Mouse (Mus musculus) neural tube, embryonic 12.5 days (tissue): ENCODE data around the gene Tbc1d16. TPM values are rescaled to one million over a fixed set of nuclear protein-coding genes. Genes with fewer than 3 reads are reported as not detected.
"Not testable (repeated sequence)": the region's sequence is repeated elsewhere in the genome, so short reads cannot be mapped to it uniquely, and the experiment has no call there.

Experiments
- ATAC-seq: fragments of 200-750 bp; cut with Nextera tagmentation; 2 replicates; pipeline ENCODE4 v1.8.0; 2017; ENCODE audit warnings: low read depth, mild to moderate bottlenecking, moderate TSS enrichment, moderate library complexity; ENCODE audit not compliant: low FRiP score
- H3K27ac ChIP-seq: fragments of 300-500 bp; sonication (generic); 2 replicates; pipeline ENCODE4 v1.5.1; 2016
- H3K27me3 ChIP-seq: fragments of 300-500 bp; sonication (generic); replicated peaks from 2 replicates; pipeline ENCODE4 v1.6.1; 2016; ENCODE audit warnings: mild to moderate bottlenecking
- H3K36me3 ChIP-seq: fragments of 300-500 bp; sonication (generic); 2 replicates; pipeline ENCODE4 v1.6.1; 2016; ENCODE audit warnings: mild to moderate bottlenecking
- H3K4me1 ChIP-seq: fragments of 300-500 bp; sonication (generic); 2 replicates; pipeline ENCODE4 v1.6.1; 2016
- H3K4me2 ChIP-seq: fragments of 300-500 bp; sonication (generic); replicated peaks from 2 replicates; pipeline ENCODE4 v1.6.1; 2016; ENCODE audit warnings: mild to moderate bottlenecking
- H3K4me3 ChIP-seq: fragments of 300-500 bp; sonication (generic); 2 replicates; pipeline ENCODE4 v1.5.1; 2016
- H3K9ac ChIP-seq: fragments of 300-500 bp; sonication (generic); 2 replicates; pipeline ENCODE4 v1.6.1; 2016; ENCODE audit warnings: mild to moderate bottlenecking
- H3K9me3 ChIP-seq: fragments of 300-500 bp; sonication (generic); 2 replicates; pipeline ENCODE4 v1.6.1; 2016; ENCODE audit warnings: mild to moderate bottlenecking
- WGBS: fragments of 180-500 bp; shearing (Covaris S2); methylation state at CpG from one replicate; pipeline ENCODE4 v1.1.7; 2016; 5-methylcytosine and 5-hydroxymethylcytosine counted together
- polyA plus RNA-seq: library from polyadenylated mRNA; unstranded; fragments of >200 nt; fragmentation: Nextera tagmentation; extraction: Ambion mirVana; gene quantifications from 2 replicates; pipeline ENCODE4 v1.2.1, GENCODE M21; 2016

Tbc1d16 gene
- polyA plus RNA-seq: 26.0 and 38.1 TPM in 2 replicates

- under 1% methylated on average over 66 of the region's 66 CpGs for WGBS
- peak; percentile 83 for ATAC-seq
- peak within 1 kb of the TSS; percentile 79 for H3K27ac ChIP-seq
- peaks cover 53% of the 10 kb centered on the region for H3K4me1 ChIP-seq
- H3K4me2 ChIP-seq: peak within 1 kb of the TSS; percentile 95
- peak within 1 kb of the TSS; percentile 71 for H3K4me3 ChIP-seq
- H3K9ac ChIP-seq: peak within 1 kb of the TSS; percentile 87
- H3K36me3 ChIP-seq: peaks cover 5% of the 10 kb centered on the region; the same call in 1 of the 2 replicates
- H3K9me3 ChIP-seq: no peaks in the 10 kb centered on the region
- H3K27me3 ChIP-seq: no peaks in the 10 kb centered on the region
Observed at GRCm38 (mm10) chr11:119228091-119228781, at the start of gene Tbc1d16, which contains the start of gene Ccdc40. Gene Tbc1d16, minus strand, starts transcription at chr11:119228499. Gene Ccdc40, plus strand, starts transcription at chr11:119228572.

- ATAC-seq: no peak
- Histone ChIP-seq H3K27ac (no peak overlapping the region), H3K36me3 (peaks cover 38% of the 10 kb centered on the region), H3K4me3 (no peak overlapping the region), H3K9me3 (no peaks in the 10 kb centered on the region), H3K9ac (no peak overlapping the region), H3K4me2 (no peak overlapping the region), H3K4me1 (peaks cover 6% of the 10 kb centered on the region), H3K27me3 (no peaks in the 10 kb centered on the region)
- whole genome bisulfite sequencing: 85% methylated on average over 8 of the region's 8 CpGs
Observed at GRCm38 (mm10) chr11:119273186-119273930, 45.1 kb upstream of the Tbc1d16 start.

- not testable (repeated sequence) for H3K27me3 ChIP-seq, ATAC-seq, H3K4me2 ChIP-seq, H3K9ac ChIP-seq, H3K27ac ChIP-seq, H3K4me3 ChIP-seq, H3K9me3 ChIP-seq
- Histone ChIP-seq H3K4me1 (peaks cover 11% of the 10 kb centered on the region), H3K36me3 (peaks cover 35% of the 10 kb centered on the region)
- WGBS: 54% methylated on average over 3 of the region's 3 CpGs
Observed at GRCm38 (mm10) chr11:119272492-119272891, 44.2 kb upstream of the Tbc1d16 start.

GRCm38 (mm10) chr11:119268557-119269195 lies 40.4 kb upstream of the Tbc1d16 start:
- Histone ChIP-seq H3K27me3 (no peaks in the 10 kb centered on the region), H3K4me2 (peak overlapping the region; percentile 87), H3K36me3 (peaks cover 22% of the 10 kb centered on the region), H3K4me1 (peaks cover 11% of the 10 kb centered on the region), H3K27ac (no peak overlapping the region), H3K9me3 (no peaks in the 10 kb centered on the region), H3K4me3 (peak overlapping the region; percentile 62; the same call in 1 of the 2 replicates), H3K9ac (peak overlapping the region; percentile 66)
- no peak for ATAC-seq
- 82% methylated on average over 16 of the region's 16 CpGs for WGBS

- peaks cover 19% of the 10 kb centered on the region for H3K36me3 ChIP-seq
- peak; percentile 79 for ATAC-seq
- peaks cover 11% of the 10 kb centered on the region for H3K4me1 ChIP-seq
- H3K9ac ChIP-seq: peak within 1 kb of the TSS; percentile 66
- H3K9me3 ChIP-seq: no peaks in the 10 kb centered on the region
- WGBS: 6% methylated on average over 52 of the region's 52 CpGs
- no peaks in the 10 kb centered on the region for H3K27me3 ChIP-seq
- H3K4me2 ChIP-seq: peak within 1 kb of the TSS; percentile 87
- peak within 1 kb of the TSS; percentile 62 for H3K4me3 ChIP-seq
- H3K27ac ChIP-seq: no peak within 1 kb of the TSS
Observed at GRCm38 (mm10) chr11:119267768-119268556, 39.7 kb upstream of the Tbc1d16 start, which contains the start of gene Gaa. Gene Gaa, plus strand, starts transcription at chr11:119267887.

- Histone ChIP-seq H3K4me3 (no peak overlapping the region), H3K27ac (no peak overlapping the region), H3K4me1 (peaks cover 11% of the 10 kb centered on the region), H3K27me3 (no peaks in the 10 kb centered on the region), H3K4me2 (peak overlapping the region; percentile 87), H3K9me3 (no peaks in the 10 kb centered on the region), H3K9ac (no peak overlapping the region; the same call in 1 of the 2 replicates), H3K36me3 (peaks cover 16% of the 10 kb centered on the region)
- 57% methylated on average over 6 of the region's 6 CpGs for WGBS
- ATAC-seq: peak; percentile 38; the same call in 1 of the 2 replicates
Observed at GRCm38 (mm10) chr11:119267241-119267674, 39.0 kb upstream of the Tbc1d16 start.

GRCm38 (mm10) chr11:119265811-119266210 lies 37.5 kb upstream of the Tbc1d16 start:
- no peak for ATAC-seq
- WGBS: 80% methylated on average over 7 of the region's 7 CpGs
- no peak overlapping the region for H3K4me2 ChIP-seq
- no peaks in the 10 kb centered on the region for H3K9me3 ChIP-seq
- H3K4me3 ChIP-seq: no peak overlapping the region
- no peak overlapping the region for H3K27ac ChIP-seq
- H3K4me1 ChIP-seq: peaks cover 11% of the 10 kb centered on the region
- no peaks in the 10 kb centered on the region for H3K27me3 ChIP-seq
- H3K9ac ChIP-seq: no peak overlapping the region
- peaks cover 16% of the 10 kb centered on the region for H3K36me3 ChIP-seq

- no peak overlapping the region for H3K4me2 ChIP-seq
- H3K9ac ChIP-seq: no peak overlapping the region
- no peak overlapping the region for H3K4me3 ChIP-seq
- H3K27ac ChIP-seq: no peak overlapping the region
- no peak for ATAC-seq
- H3K9me3 ChIP-seq: no peaks in the 10 kb centered on the region
- no peaks in the 10 kb centered on the region for H3K27me3 ChIP-seq
- peaks cover 11% of the 10 kb centered on the region for H3K4me1 ChIP-seq
- peaks cover 18% of the 10 kb centered on the region for H3K36me3 ChIP-seq
- 97% methylated on average over 13 of the region's 13 CpGs for WGBS
Observed at GRCm38 (mm10) chr11:119264413-119264812, 36.1 kb upstream of the Tbc1d16 start.

- Histone ChIP-seq H3K27ac (no peak overlapping the region), H3K27me3 (no peaks in the 10 kb centered on the region), H3K36me3 (peaks cover 21% of the 10 kb centered on the region), H3K9ac (no peak overlapping the region), H3K4me1 (no peaks in the 10 kb centered on the region), H3K4me2 (no peak overlapping the region), H3K4me3 (no peak overlapping the region), H3K9me3 (no peaks in the 10 kb centered on the region)
- ATAC-seq: no peak
- 89% methylated on average over 8 of the region's 8 CpGs for WGBS
Observed at GRCm38 (mm10) chr11:119259977-119260376, 31.7 kb upstream of the Tbc1d16 start.

GRCm38 (mm10) chr11:119258572-119259322 lies 30.4 kb upstream of the Tbc1d16 start:
- H3K27ac ChIP-seq: no peak overlapping the region

GRCm38 (mm10) chr11:119258216-119258571 lies 29.9 kb upstream of the Tbc1d16 start:
- peak overlapping the region; percentile 14 for H3K4me3 ChIP-seq

More at GRCm38 (mm10) chr11:119258572-119259322, 30.4 kb upstream of the Tbc1d16 start:
- peak overlapping the region; percentile 14 for H3K4me3 ChIP-seq
- H3K27me3 ChIP-seq: no peaks in the 10 kb centered on the region
- H3K4me2 ChIP-seq: peak overlapping the region; percentile 49
- WGBS: 69% methylated on average over 23 of the region's 23 CpGs
- no peak overlapping the region for H3K9ac ChIP-seq
- no peak for ATAC-seq
- H3K4me1 ChIP-seq: no peaks in the 10 kb centered on the region
- H3K36me3 ChIP-seq: peaks cover 10% of the 10 kb centered on the region
- H3K9me3 ChIP-seq: no peaks in the 10 kb centered on the region

More at GRCm38 (mm10) chr11:119258216-119258571, 29.9 kb upstream of the Tbc1d16 start:
- H3K36me3 ChIP-seq: peaks cover 7% of the 10 kb centered on the region
- H3K9ac ChIP-seq: no peak overlapping the region
- 73% methylated on average over 9 of the region's 9 CpGs for WGBS
- no peak overlapping the region for H3K27ac ChIP-seq
- no peaks in the 10 kb centered on the region for H3K9me3 ChIP-seq
- peaks cover 3% of the 10 kb centered on the region; the same call in 1 of the 2 replicates for H3K4me1 ChIP-seq
- H3K4me2 ChIP-seq: peak overlapping the region; percentile 49
- ATAC-seq: no peak
- H3K27me3 ChIP-seq: no peaks in the 10 kb centered on the region
